Mouse (Mus musculus) ES-E14 (cell line): ENCODE measurements around the gene Nup160.

ENCODE experiments used
- MAFK ChIP-seq: IDR thresholded peaks from 2 replicates; pipeline ENCODE4 v1.6.1; 2014; ENCODE audit warnings: mild to moderate bottlenecking, low read depth, low read length, inconsistent platforms; ENCODE audit not compliant: insufficient read depth
- ZC3H11A ChIP-seq: IDR thresholded peaks from 2 replicates; pipeline ENCODE4 v1.6.1; 2012; ENCODE audit warnings: low read depth, mild to moderate bottlenecking, inconsistent platforms, low read length, borderline replicate concordance
- ZNF384 ChIP-seq: IDR thresholded peaks from 2 replicates; pipeline ENCODE4 v1.6.1; 2012; ENCODE audit warnings: low read depth, low read length, inconsistent platforms

DNA sequence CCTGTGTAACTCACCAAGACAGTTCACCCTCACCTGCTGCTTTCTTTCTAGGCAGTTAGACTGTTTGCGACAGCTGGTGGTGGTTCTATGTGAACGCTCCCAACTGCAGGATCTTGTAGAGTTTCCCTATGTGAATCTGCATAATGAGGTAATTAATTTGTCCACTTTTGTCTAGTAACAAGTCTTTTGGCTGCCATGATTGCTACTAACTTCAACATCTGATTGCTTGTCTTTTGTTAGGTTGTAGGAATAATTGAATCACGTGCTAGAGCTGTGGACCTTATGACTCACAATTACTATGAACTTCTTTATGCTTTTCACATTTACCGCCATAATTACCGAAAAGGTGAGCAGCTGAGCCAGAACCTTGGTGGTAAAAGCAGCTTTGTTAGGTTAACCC lies 40.9 kb downstream of the Nup160 start:
- TF ChIP-seq ZC3H11A (no peak), ZNF384 (no peak), MAFK (no peak)
